Mouse (Mus musculus): ENCODE data around the gene BC005537. TPM values are rescaled to one million over a fixed set of nuclear protein-coding genes. Genes with fewer than 3 reads are reported as not detected.

Gene BC005537
- polyA plus RNA-seq (2017; shearing (Covaris generic)), result 10 to 100 TPM; 12.9 to 21.1 TPM

GRCm38 (mm10) chr13:24801308-24801921 lies at the start of gene BC005537:
Gene BC005537, plus strand, starts transcription at chr13:24801657.

GRCm38 (mm10) chr13:24761403-24762227 lies 39.8 kb upstream of the BC005537 start, which contains the start of gene Gmnn:
Gene Gmnn, minus strand, starts transcription at chr13:24761923.

DNA sequence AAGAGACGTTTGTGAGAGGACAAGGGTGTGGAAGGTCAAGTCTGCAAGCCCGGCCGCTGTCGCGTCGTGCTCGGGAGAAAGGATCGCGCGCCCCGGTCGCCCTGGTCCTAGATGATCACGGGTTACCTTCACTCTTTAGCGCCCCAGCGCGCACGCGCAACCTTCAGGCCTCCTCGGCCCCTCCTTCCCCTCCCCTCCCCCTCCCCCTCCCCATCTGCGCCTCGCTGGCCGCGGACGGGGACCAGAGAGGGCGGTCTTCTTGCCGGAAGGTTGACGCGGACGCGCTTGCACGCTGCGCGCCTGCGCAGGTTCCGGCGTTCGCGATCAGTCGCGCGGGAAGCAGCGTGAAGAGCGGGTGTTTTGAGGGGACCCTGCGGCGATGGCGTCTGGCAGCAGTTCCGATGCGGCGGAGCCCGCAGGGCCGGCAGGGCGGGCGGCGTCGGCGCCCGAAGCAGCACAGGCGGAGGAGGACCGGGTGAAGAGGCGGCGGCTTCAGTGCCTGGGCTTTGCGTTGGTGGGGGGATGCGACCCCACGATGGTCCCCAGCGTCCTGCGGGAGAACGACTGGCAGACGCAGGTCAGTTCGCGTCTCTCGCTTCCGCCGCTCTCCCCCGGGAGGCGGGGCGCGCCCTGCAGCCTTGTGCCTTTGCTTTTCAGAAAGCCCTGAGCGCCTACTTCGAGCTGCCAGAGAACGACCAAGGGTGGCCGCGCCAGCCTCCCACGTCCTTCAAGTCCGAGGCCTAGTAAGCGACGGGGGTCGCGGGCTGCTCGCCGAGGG lies 30.1 kb downstream of the BC005537 start, which contains the start of the genes Acot13 and Tdp2:
TSS of gene Acot13 (minus strand) at position 188 of the 778 bp plus-strand sequence.
TSS of gene Tdp2 (plus strand) at position 327 of the 778 bp plus-strand sequence.

GRCm38 (mm10) chr13:24844983-24845955 lies 43.8 kb downstream of the BC005537 start, which contains the start of gene D130043K22Rik:
Gene D130043K22Rik, plus strand, starts transcription at chr13:24845135.

Other genes starting within 250 kb of the BC005537 start
- gene Ripor2, start 219.5 kb upstream of the BC005537 start, polyA plus RNA-seq (2017; shearing (Covaris generic)), result 100 to 1,000 TPM; 239 to 372 TPM
- gene Armh2, start 60.4 kb upstream of the BC005537 start, polyA plus RNA-seq (2017; shearing (Covaris generic)), result not detected
- gene Gmnn, start 39.7 kb upstream of the BC005537 start, polyA plus RNA-seq (2017; shearing (Covaris generic)), result 10 to 100 TPM; 16.9 to 22.4 TPM
- gene Acot13, start 29.9 kb downstream of the BC005537 start, polyA plus RNA-seq (2017; shearing (Covaris generic)), result 10 to 100 TPM; 58.9 to 81.5 TPM
- gene Tdp2, start 30.0 kb downstream of the BC005537 start, polyA plus RNA-seq (2017; shearing (Covaris generic)), result 10 to 100 TPM; 62.6 to 63.8 TPM
- 1 to 10 TPM in 1 of 2 experiments, under 1 TPM in 1; 0.49 to 4.5 TPM for gene D130043K22Rik, start 43.5 kb downstream of the BC005537 start, polyA plus RNA-seq (2017; shearing (Covaris generic))
- gene Aldh5a1, start 136.0 kb downstream of the BC005537 start, polyA plus RNA-seq (2017; shearing (Covaris generic)), result 1 to 10 TPM; 1.3 to 1.8 TPM
- gene Gpld1, start 141.5 kb downstream of the BC005537 start, polyA plus RNA-seq (2017; shearing (Covaris generic)), result 1 to 10 TPM; 3.7 to 8.1 TPM
- gene Mrs2, start 218.7 kb downstream of the BC005537 start, polyA plus RNA-seq (2017; shearing (Covaris generic)), result 10 to 100 TPM; 19.9 to 39.2 TPM

Data from inflammation-experienced regulatory T-cells (primary cell).